Mouse (Mus musculus) embryonic fibroblast, embryonic 13.5 days (primary cell): Measurements from ENCODE around the gene Gpatch8.

ENCODE experiments used
- CTCF ChIP-seq: IDR thresholded peaks from 2 replicates; pipeline ENCODE4 v1.5.1; 2011; ENCODE audit warnings: mild to moderate bottlenecking, control low read depth, low read length, moderate library complexity, borderline replicate concordance; ENCODE audit not compliant: insufficient read depth
- POLR2A ChIP-seq: IDR thresholded peaks from 2 replicates; pipeline ENCODE4 v1.6.1; 2011; ENCODE audit warnings: low read depth, mild to moderate bottlenecking, control low read depth, low read length, moderate library complexity

DNA sequence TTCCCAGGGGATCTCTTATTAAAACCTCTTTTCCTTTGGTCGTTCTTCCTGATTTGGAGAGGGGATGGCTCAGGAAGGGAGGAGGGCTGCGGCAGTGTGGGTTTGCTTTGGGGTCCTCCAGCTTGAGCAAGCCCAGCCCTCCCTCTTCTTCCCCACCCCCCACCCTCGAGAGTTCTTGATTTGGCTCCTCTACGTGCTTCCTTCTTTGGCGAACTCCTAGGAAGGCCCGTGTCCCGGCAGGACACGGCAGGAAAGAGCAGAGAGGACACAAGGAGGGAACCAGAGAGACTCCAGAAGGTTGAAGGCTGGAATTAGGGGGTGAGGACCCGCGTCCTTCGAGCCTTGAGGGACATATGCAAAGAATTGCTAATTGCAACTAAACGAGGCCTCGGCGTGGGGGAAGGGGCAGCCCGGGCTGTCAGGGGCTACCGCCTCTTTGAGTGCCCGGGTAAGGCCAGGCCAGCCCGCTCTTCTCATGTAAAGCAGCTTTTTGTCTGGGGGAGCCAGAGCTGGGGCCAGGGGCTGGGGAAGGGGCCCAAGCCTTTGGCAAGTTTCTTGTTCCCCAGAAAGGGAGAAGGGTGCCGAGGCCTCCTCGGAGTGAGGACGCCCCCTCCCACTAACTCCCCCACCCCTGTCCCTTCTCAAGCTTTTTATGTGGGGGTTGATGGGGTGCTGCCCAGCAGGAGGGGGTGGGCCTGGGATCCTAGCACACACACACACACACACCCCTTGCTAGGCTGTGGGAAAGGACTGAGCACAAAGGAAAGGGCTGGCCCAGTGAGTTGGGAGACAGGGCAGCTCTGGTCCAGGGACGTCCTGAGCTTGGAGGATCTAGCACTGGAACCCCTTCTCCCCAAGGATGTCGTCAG lies 23.2 kb upstream of the Gpatch8 start, which contains the start of gene Gm11627:
- TF ChIP-seq CTCF (no peak), POLR2A (0 out of 2 replicates have a peak, but pooled peaks have one; percentile 4)
